Mouse (Mus musculus) forebrain, embryonic 16.5 days (tissue): ENCODE measurements at regions not wholly inside any gene's neighbourhood (a gene's known extent, or its start where the extent isn't known, plus 50 kb on each side); places are given as distances from the start of the nearest gene placed in this dataset.

Experiments
- ATAC-seq: fragments of 200-750 bp; cut with Nextera tagmentation; 2 replicates; pipeline ENCODE4 v1.8.0; 2017; ENCODE audit warnings: mild to moderate bottlenecking, moderate library complexity
- H3K27ac ChIP-seq: fragments of 300-500 bp; sonication (generic); 2 replicates; pipeline ENCODE4 v1.5.1; 2014; ENCODE audit warnings: low read length, control low read depth
- H3K27me3 ChIP-seq: fragments of 300-500 bp; sonication (generic); replicated peaks from 2 replicates; pipeline ENCODE4 v1.6.1; 2014; ENCODE audit warnings: low read length; ENCODE audit not compliant: control insufficient read depth, insufficient read depth
- H3K36me3 ChIP-seq: fragments of 300-500 bp; sonication (generic); 2 replicates; pipeline ENCODE4 v1.6.1; 2014; ENCODE audit not compliant: control insufficient read depth, insufficient read depth
- H3K4me1 ChIP-seq: fragments of 300-500 bp; sonication (generic); replicated peaks from 2 replicates; pipeline ENCODE4 v1.6.1; 2014; ENCODE audit warnings: low read length; ENCODE audit not compliant: control insufficient read depth, insufficient read depth
- H3K4me2 ChIP-seq: fragments of 300-500 bp; sonication (generic); 2 replicates; pipeline ENCODE4 v1.6.1; 2014; ENCODE audit warnings: mild to moderate bottlenecking, low read length, control low read depth
- H3K4me3 ChIP-seq: fragments of 300-500 bp; sonication (generic); replicated peaks from 2 replicates; pipeline ENCODE4 v1.5.1; 2014; ENCODE audit warnings: mild to moderate bottlenecking, low read length, control low read depth
- H3K9ac ChIP-seq: fragments of 300-500 bp; sonication (generic); replicated peaks from 2 replicates; pipeline ENCODE4 v1.6.1; 2014; ENCODE audit warnings: low read depth, low read length, control low read depth
- H3K9me3 ChIP-seq: fragments of 300-500 bp; sonication (generic); 2 replicates; pipeline ENCODE4 v1.6.1; 2016; ENCODE audit warnings: low read length; ENCODE audit not compliant: control insufficient read depth
- WGBS: fragments of 180-500 bp; shearing (Covaris S2); extraction: QIAGEN DNeasy Blood & Tissue Kit; methylation state at CpG from one replicate; pipeline ENCODE4 v1.1.7; 2014; 5-methylcytosine and 5-hydroxymethylcytosine counted together

DNA sequence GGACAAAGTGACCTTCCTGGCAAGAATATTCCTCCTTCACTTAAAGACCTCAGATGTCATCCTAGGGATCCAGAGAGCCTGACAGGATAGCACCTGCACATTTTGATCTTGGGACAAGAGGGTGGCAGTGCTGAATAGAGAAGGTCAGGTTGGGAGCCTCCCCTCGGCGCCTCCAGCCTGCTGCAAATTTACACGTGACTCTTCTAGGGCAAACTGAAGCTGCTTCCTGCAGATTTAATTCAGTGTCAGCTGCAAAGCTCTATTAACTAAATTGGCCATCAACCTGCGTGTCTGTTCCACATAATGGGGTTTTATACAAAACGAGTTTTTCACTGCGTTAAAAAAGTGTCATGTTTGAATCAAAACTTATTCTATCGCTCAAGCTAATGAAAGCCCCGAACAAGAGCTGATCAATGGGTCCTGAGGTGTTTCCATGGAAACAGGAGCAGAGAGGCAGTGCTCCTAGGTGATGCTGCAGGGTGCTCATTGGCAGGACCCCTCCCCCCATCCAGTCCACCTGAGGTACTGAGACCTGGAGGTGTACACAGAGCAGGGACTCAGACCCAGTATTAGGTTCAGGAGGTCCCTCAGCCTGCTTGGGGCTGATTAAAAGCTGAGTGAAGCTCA is 82.6 kb upstream of the Mycn start:
- ATAC-seq: peak; percentile 67
- Histone ChIP-seq H3K27ac (peak overlapping the region; percentile 47), H3K4me1 (peaks cover 19% of the 10 kb centered on the region), H3K27me3 (no peaks in the 10 kb centered on the region), H3K4me3 (no peak overlapping the region), H3K9ac (no peak overlapping the region), H3K9me3 (no peaks in the 10 kb centered on the region), H3K4me2 (no peak overlapping the region), H3K36me3 (no peaks in the 10 kb centered on the region)
- WGBS: 12% methylated on average over 8 of the region's 8 CpGs

GRCm38 (mm10) chr12:13011023-13011761 is 69.5 kb upstream of the Mycn start:
- Histone ChIP-seq H3K4me3 (no peak overlapping the region), H3K36me3 (no peaks in the 10 kb centered on the region), H3K9me3 (no peaks in the 10 kb centered on the region), H3K27me3 (no peaks in the 10 kb centered on the region), H3K4me2 (no peak overlapping the region), H3K9ac (no peak overlapping the region), H3K27ac (peak overlapping the region; percentile 35; the same call in 1 of the 2 replicates), H3K4me1 (peaks cover 4% of the 10 kb centered on the region)
- peak; percentile 86 for ATAC-seq
- WGBS: 35% methylated on average over 9 of the region's 9 CpGs

GRCm38 (mm10) chr12:13010405-13010804 is 68.7 kb upstream of the Mycn start:
- Histone ChIP-seq H3K4me2 (no peak overlapping the region), H3K4me1 (peaks cover 4% of the 10 kb centered on the region), H3K4me3 (no peak overlapping the region), H3K27ac (peak overlapping the region; percentile 27; the same call in 1 of the 2 replicates), H3K27me3 (no peaks in the 10 kb centered on the region), H3K9ac (no peak overlapping the region), H3K36me3 (no peaks in the 10 kb centered on the region), H3K9me3 (no peaks in the 10 kb centered on the region)
- WGBS: 37% methylated on average over 3 of the region's 3 CpGs
- ATAC-seq: peak; percentile 47; the same call in 1 of the 2 replicates

- Histone ChIP-seq H3K36me3 (no peaks in the 10 kb centered on the region), H3K9ac (no peak overlapping the region), H3K9me3 (no peaks in the 10 kb centered on the region), H3K4me1 (peaks cover 4% of the 10 kb centered on the region), H3K27ac (no peak overlapping the region), H3K4me2 (no peak overlapping the region), H3K4me3 (no peak overlapping the region), H3K27me3 (no peaks in the 10 kb centered on the region)
- WGBS: 36% methylated on average over 2 of the region's 2 CpGs
- no peak for ATAC-seq
Measured at GRCm38 (mm10) chr12:13009470-13009869, 67.8 kb upstream of the Mycn start.

DNA sequence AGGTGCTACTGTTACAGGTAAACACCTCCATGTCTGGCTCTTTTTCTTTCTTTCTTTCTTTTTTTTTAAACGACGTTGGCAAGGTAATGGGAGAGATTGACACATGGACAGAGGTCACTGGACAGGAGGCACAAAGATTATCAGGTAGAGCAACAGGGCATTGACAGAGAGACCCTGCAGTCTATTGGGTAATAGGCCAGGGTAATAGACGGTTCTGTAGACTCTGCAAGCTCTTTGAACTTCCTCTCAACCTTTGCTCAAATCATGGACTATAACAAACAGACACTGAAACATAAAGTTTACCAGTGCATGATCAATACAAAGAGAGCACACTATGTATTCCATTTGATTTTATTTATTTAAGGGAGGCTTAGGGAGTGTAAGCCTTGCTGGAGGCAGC is 61.0 kb upstream of the Mycn start:
- H3K27ac ChIP-seq: no peak overlapping the region

DNA sequence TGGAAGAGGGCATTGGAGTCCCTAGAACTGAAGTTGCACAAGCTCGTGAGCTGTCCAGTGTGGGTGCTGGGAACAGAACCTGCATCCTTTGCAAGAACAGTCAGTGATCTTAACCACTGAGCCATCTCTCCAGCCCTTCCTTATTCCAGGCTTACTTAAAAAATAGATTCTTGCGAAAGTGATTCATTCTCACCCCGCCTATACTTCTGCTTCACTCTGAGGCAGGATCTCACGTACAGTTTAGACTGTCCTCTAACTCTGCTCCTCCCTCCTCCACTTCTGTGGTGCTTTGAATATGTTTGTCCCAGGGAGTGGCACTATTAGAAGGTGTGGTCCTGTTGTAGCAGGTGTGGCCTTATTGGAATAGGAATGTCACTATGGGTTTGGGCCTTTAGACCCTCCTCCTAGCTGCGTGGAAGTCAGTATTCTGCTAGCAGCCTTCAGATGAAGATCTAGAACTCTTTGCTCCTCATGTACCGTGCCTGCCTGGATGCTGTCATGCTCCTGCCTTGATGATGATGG is 60.4 kb upstream of the Mycn start:
- H3K27me3 ChIP-seq: no peaks in the 10 kb centered on the region
- 92% methylated on average over 6 of the region's 6 CpGs for WGBS
- H3K9me3 ChIP-seq: no peaks in the 10 kb centered on the region
- H3K36me3 ChIP-seq: no peaks in the 10 kb centered on the region
- no peak for ATAC-seq
- no peak overlapping the region for H3K4me2 ChIP-seq
- H3K27ac ChIP-seq: no peak overlapping the region
- H3K4me1 ChIP-seq: no peaks in the 10 kb centered on the region
- H3K4me3 ChIP-seq: no peak overlapping the region
- no peak overlapping the region for H3K9ac ChIP-seq

More for the DNA sequence above, 61.0 kb upstream of the Mycn start:
- Histone ChIP-seq H3K4me2 (no peak overlapping the region), H3K9me3 (no peaks in the 10 kb centered on the region), H3K27me3 (no peaks in the 10 kb centered on the region), H3K36me3 (no peaks in the 10 kb centered on the region), H3K9ac (no peak overlapping the region), H3K4me1 (no peaks in the 10 kb centered on the region), H3K4me3 (no peak overlapping the region)
- ATAC-seq: no peak
- 84% methylated on average over 3 of the region's 3 CpGs for WGBS

GRCm38 (mm10) chr12:12995974-12996361 is 54.3 kb upstream of the Mycn start:
- H3K9me3 ChIP-seq: no peaks in the 10 kb centered on the region
- no peak for ATAC-seq
- H3K9ac ChIP-seq: no peak overlapping the region
- H3K27ac ChIP-seq: no peak overlapping the region
- H3K4me2 ChIP-seq: no peak overlapping the region
- no peaks in the 10 kb centered on the region for H3K27me3 ChIP-seq
- WGBS: 93% methylated on average over 9 of the region's 9 CpGs
- no peaks in the 10 kb centered on the region for H3K36me3 ChIP-seq
- H3K4me1 ChIP-seq: peaks cover 6% of the 10 kb centered on the region; the same call in 1 of the 2 replicates
- no peak overlapping the region for H3K4me3 ChIP-seq

- no peaks in the 10 kb centered on the region for H3K36me3 ChIP-seq
- H3K4me1 ChIP-seq: peaks cover 6% of the 10 kb centered on the region; the same call in 1 of the 2 replicates
- no peak overlapping the region for H3K9ac ChIP-seq
- 0 out of 2 replicates have a peak, but pooled peaks have one; percentile 26 for ATAC-seq
- H3K27ac ChIP-seq: no peak overlapping the region
- no peaks in the 10 kb centered on the region for H3K27me3 ChIP-seq
- no peak overlapping the region for H3K4me3 ChIP-seq
- H3K4me2 ChIP-seq: no peak overlapping the region
- H3K9me3 ChIP-seq: no peaks in the 10 kb centered on the region
- 75% methylated on average over 21 of the region's 21 CpGs for WGBS
Measured at GRCm38 (mm10) chr12:12995061-12995973, 53.6 kb upstream of the Mycn start.
